Mouse (Mus musculus): Measurements from ENCODE around the gene Rab3il1.

DNA sequence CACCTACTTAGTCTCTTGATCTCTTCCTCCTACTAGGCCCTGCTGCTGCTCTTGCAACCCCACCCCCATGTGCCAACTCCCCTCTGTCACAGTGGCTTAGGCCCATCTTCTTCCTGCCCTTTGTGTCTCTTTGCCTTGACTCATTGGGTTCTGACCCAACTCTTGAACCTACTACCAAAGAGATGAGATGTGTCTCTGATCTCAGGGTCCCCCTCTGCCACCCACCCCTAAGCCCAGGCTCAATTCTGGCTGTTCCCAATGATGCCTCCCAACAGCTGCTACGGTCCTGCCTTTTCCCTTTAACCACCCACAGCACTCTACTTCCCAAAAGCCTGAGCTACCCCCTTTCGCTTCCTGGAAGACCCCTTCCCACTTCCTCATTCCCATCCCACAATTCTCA is 20.5 kb downstream of the Rab3il1 start:
- TF ChIP-seq MAX (IDR thresholded peaks at IDR 0.05) (no peak), CTCF (IDR thresholded peaks at IDR 0.05; ENCODE audit: control insufficient read depth, insufficient read depth, insufficient read length) (no peak), USF1 (IDR thresholded peaks at IDR 0.05; ENCODE audit: low read depth) (no peak)

Measured in C2C12 (cell line).